Mouse (Mus musculus): ENCODE measurements around the gene Crtam. TPM values are rescaled to one million over a fixed set of nuclear protein-coding genes. Genes with fewer than 3 reads are reported as not detected.

The Crtam gene
- total and polyA plus RNA-seq, 2 experiments from 2014 or later = not detected

DNA sequence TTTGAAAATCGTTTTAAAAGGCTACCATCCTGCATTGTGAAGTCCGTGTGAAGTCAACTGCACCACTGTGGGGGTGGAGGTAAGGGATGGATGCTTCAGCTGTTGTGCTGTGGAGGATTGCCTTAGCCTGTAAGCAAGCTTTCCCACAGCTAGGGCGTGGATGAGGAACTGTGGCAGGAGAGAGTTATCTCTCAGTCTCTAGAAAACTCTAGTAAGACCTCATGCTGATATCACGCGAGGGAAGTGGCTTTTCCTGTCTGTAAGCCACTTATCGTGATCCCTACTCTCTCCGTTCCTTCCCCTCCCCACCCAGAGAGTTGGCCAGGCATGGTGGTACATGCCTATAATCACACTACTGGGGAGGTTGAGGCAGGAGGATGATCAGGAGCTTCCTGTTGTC, 44.9 kb upstream of the Crtam start:
- no peak for TF ChIP-seq CTCF (IDR thresholded peaks at IDR 0.05; ENCODE audit: low read depth)

DNA sequence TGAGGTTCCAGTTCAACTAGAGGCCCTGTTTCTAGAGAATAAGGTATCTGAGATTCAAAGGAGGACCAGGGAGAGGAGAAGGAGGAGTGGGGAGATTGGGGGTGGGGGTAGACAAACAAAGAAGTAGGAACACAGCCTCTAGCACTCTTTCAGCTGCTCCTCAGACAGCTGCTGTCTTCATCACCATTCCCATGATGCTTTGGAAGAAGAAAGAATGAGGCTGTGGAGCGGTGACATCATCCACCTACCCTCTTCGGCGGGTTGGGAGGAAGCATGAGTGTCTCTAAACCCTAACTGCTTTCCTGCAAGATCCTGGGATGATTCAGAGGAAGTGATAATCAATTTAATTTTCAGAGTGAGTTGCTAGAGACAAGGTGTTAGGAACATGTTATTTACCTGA, 44.4 kb upstream of the Crtam start:
- Histone ChIP-seq H3K4me2 (ENCODE audit: low read depth, low read length) (no peak overlapping the region), H3K27me3 (ENCODE audit: control insufficient read depth, insufficient read depth, low read length) (no peaks in the 10 kb centered on the region), H3K4me1 (ENCODE audit: control insufficient read depth, insufficient read depth) (peaks cover 16% of the 10 kb centered on the region; the same call in 1 of the 2 replicates), H3K4me3 (ENCODE audit: low read depth, low read length) (no peak overlapping the region), H3K9me3 (replicated peaks; ENCODE audit: control insufficient read depth, low read length) (no peaks in the 10 kb centered on the region), H3K9ac (replicated peaks; ENCODE audit: low read depth, low read length) (no peak overlapping the region), H3K27ac (ENCODE audit: low read depth) (no peak overlapping the region), H3K36me3 (replicated peaks; ENCODE audit: control insufficient read depth, insufficient read depth, low read length) (peaks cover 6% of the 10 kb centered on the region; the same call in 1 of the 2 replicates)
- WGBS = 65% methylated on average over 3 of the region's 3 CpGs
- TF ChIP-seq EP300 (IDR thresholded peaks at IDR 0.05; ENCODE audit: low read depth) (no peak), CTCF (IDR thresholded peaks at IDR 0.05; ENCODE audit: low read depth) (no peak)
- ATAC-seq (ENCODE audit: insufficient read depth, low read depth) (no peak), DNase-seq (ENCODE audit: low spot score) (no peak)

More for the DNA sequence above, 44.9 kb upstream of the Crtam start:
- ATAC-seq (ENCODE audit: insufficient read depth, low read depth) (no peak), DNase-seq (ENCODE audit: low spot score) (no peak)
- H3K4me3 ChIP-seq (ENCODE audit: low read depth, low read length) = no peak overlapping the region
- 56% methylated on average over 7 of the region's 7 CpGs for WGBS
- no peaks in the 10 kb centered on the region for H3K9me3 ChIP-seq (replicated peaks; ENCODE audit: control insufficient read depth, low read length)
- no peak overlapping the region for H3K27ac ChIP-seq (ENCODE audit: low read depth)
- peaks cover 6% of the 10 kb centered on the region; the same call in 1 of the 2 replicates for H3K36me3 ChIP-seq (replicated peaks; ENCODE audit: control insufficient read depth, insufficient read depth, low read length)
- no peak overlapping the region for H3K4me2 ChIP-seq (ENCODE audit: low read depth, low read length)
- peaks cover 16% of the 10 kb centered on the region; the same call in 1 of the 2 replicates for H3K4me1 ChIP-seq (ENCODE audit: control insufficient read depth, insufficient read depth)
- H3K27me3 ChIP-seq (ENCODE audit: control insufficient read depth, insufficient read depth, low read length) = no peaks in the 10 kb centered on the region
- H3K9ac ChIP-seq (replicated peaks; ENCODE audit: low read depth, low read length) = no peak overlapping the region

DNA sequence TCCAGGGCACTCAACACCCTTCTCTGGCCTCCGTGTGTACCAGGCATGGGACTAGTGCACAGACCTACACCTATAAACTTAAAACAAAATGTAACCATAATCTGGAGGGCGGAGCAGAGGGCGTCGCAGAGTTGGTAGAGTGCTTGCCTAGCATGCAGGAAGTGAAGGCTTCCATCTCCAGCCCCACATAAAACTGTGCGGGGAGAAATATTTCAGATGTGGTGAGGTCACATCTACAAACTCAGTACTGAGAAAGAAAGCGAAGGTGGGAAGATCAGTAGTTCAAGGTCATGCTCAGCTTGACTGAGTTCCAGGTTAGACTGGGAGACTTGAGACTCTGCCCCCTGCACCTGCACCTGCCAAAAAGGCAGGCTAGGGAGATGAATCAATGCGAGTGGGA, 43.8 kb upstream of the Crtam start:
- TF ChIP-seq EP300 (IDR thresholded peaks at IDR 0.05; ENCODE audit: low read depth) = no peak
- no peak for TF ChIP-seq CTCF (IDR thresholded peaks at IDR 0.05; ENCODE audit: low read depth)
- H3K27ac ChIP-seq (ENCODE audit: low read depth) = no peak overlapping the region

DNA sequence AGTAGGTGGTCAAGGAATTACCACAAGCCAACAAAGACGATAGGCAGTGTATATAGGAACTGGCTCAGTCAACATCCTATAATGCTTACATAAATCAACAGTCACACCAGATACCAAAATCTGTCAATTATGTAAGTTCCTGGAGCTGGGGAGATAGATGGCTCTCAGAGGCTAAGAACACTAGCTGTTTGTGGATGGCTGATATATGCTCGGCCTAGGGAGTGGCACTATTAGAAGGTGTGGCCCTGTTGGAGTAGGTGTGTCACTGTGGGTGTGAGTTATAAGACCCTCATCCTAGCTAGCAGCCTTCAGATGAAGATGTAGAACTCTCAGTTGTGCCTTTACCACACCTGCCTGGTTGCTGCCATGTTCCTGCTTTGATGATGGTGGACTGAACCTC, 43.2 kb upstream of the Crtam start:
- 92% methylated on average over 2 of the region's 2 CpGs for WGBS
- Histone ChIP-seq H3K4me3 (ENCODE audit: low read depth, low read length) (no peak overlapping the region), H3K4me1 (ENCODE audit: control insufficient read depth, insufficient read depth) (peaks cover 16% of the 10 kb centered on the region; the same call in 1 of the 2 replicates), H3K27ac (ENCODE audit: low read depth) (no peak overlapping the region), H3K9me3 (replicated peaks; ENCODE audit: control insufficient read depth, low read length) (no peaks in the 10 kb centered on the region), H3K4me2 (ENCODE audit: low read depth, low read length) (no peak overlapping the region), H3K27me3 (ENCODE audit: control insufficient read depth, insufficient read depth, low read length) (no peaks in the 10 kb centered on the region), H3K9ac (replicated peaks; ENCODE audit: low read depth, low read length) (no peak overlapping the region), H3K36me3 (replicated peaks; ENCODE audit: control insufficient read depth, insufficient read depth, low read length) (peaks cover 11% of the 10 kb centered on the region)
- DNase-seq (ENCODE audit: low spot score) (no peak), ATAC-seq (ENCODE audit: insufficient read depth, low read depth) (no peak)
- TF ChIP-seq EP300 (IDR thresholded peaks at IDR 0.05; ENCODE audit: low read depth) (no peak), CTCF (IDR thresholded peaks at IDR 0.05; ENCODE audit: low read depth) (no peak)

More for the DNA sequence above, 43.8 kb upstream of the Crtam start:
- DNase-seq (ENCODE audit: low spot score) (no peak), ATAC-seq (ENCODE audit: insufficient read depth, low read depth) (no peak)
- no peaks in the 10 kb centered on the region for H3K27me3 ChIP-seq (ENCODE audit: control insufficient read depth, insufficient read depth, low read length)
- no peaks in the 10 kb centered on the region for H3K9me3 ChIP-seq (replicated peaks; ENCODE audit: control insufficient read depth, low read length)
- 91% methylated on average over 7 of the region's 7 CpGs for WGBS
- H3K36me3 ChIP-seq (replicated peaks; ENCODE audit: control insufficient read depth, insufficient read depth, low read length) = peaks cover 6% of the 10 kb centered on the region; the same call in 1 of the 2 replicates
- H3K9ac ChIP-seq (replicated peaks; ENCODE audit: low read depth, low read length) = no peak overlapping the region
- H3K4me1 ChIP-seq (ENCODE audit: control insufficient read depth, insufficient read depth) = peaks cover 16% of the 10 kb centered on the region; the same call in 1 of the 2 replicates
- no peak overlapping the region for H3K4me3 ChIP-seq (ENCODE audit: low read depth, low read length)
- no peak overlapping the region for H3K4me2 ChIP-seq (ENCODE audit: low read depth, low read length)

DNA sequence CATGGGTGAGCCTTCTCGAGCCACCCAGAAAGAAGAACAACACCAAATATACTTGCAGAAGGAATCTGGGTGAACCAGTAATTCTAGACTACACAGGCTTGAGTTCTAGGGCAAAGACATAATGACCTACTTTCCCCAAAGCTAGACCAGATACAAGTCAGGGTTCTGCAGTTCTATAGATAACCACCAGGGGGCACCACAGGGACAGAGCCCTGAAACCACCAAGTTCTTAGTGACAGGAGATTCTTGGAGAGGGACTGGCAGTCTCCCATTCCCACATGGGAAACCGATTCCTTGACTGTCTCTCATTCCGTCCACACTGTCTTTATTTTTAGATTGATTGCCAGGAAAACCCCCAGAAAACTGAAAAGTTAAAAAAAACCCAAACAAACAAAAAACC, 40.2 kb upstream of the Crtam start:
- Histone ChIP-seq H3K4me2 (ENCODE audit: low read depth, low read length) (no peak overlapping the region), H3K4me1 (ENCODE audit: control insufficient read depth, insufficient read depth) (no peaks in the 10 kb centered on the region; the same call in 1 of the 2 replicates), H3K36me3 (replicated peaks; ENCODE audit: control insufficient read depth, insufficient read depth, low read length) (peaks cover 15% of the 10 kb centered on the region), H3K27ac (ENCODE audit: low read depth) (no peak overlapping the region), H3K27me3 (ENCODE audit: control insufficient read depth, insufficient read depth, low read length) (no peaks in the 10 kb centered on the region), H3K9me3 (replicated peaks; ENCODE audit: control insufficient read depth, low read length) (no peaks in the 10 kb centered on the region), H3K9ac (replicated peaks; ENCODE audit: low read depth, low read length) (no peak overlapping the region), H3K4me3 (ENCODE audit: low read depth, low read length) (no peak overlapping the region)
- DNase-seq (ENCODE audit: low spot score) = peak; percentile 80
- no peak for ATAC-seq (ENCODE audit: insufficient read depth, low read depth)
- WGBS = 12% methylated on average over 3 of the region's 3 CpGs
- TF ChIP-seq EP300 (IDR thresholded peaks at IDR 0.05; ENCODE audit: low read depth) (no peak), CTCF (IDR thresholded peaks at IDR 0.05; ENCODE audit: low read depth) (peak; percentile 94)

DNA sequence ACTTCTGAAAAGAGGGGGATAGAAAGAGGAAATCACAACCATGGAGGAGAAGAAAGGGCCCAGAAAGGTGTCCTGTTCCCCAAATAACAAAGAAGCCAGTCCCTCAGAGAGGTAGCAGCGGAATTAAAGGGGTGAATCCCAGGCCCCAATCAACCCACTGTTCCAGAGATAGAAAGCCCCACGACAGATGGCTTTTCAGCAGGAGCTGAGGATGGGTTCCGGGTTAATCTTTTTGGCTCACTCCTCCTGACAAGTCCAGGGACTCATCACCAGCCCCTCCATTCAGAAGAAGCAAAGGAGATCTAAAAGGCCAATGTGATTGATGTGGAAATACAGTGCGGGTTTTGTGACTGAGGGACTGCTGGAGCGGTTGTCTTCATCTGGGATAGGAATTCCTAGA, 39.2 kb upstream of the Crtam start:
- no peaks in the 10 kb centered on the region; the same call in 1 of the 2 replicates for H3K4me1 ChIP-seq (ENCODE audit: control insufficient read depth, insufficient read depth)

More for the DNA sequence above, 39.2 kb upstream of the Crtam start:
- ATAC-seq (ENCODE audit: insufficient read depth, low read depth) (no peak), DNase-seq (ENCODE audit: low spot score) (no peak)
- Histone ChIP-seq H3K27me3 (ENCODE audit: control insufficient read depth, insufficient read depth, low read length) (no peaks in the 10 kb centered on the region), H3K9ac (replicated peaks; ENCODE audit: low read depth, low read length) (no peak overlapping the region), H3K4me3 (ENCODE audit: low read depth, low read length) (no peak overlapping the region), H3K27ac (ENCODE audit: low read depth) (no peak overlapping the region), H3K36me3 (replicated peaks; ENCODE audit: control insufficient read depth, insufficient read depth, low read length) (peaks cover 15% of the 10 kb centered on the region; the same call in 1 of the 2 replicates), H3K4me2 (ENCODE audit: low read depth, low read length) (no peak overlapping the region), H3K9me3 (replicated peaks; ENCODE audit: control insufficient read depth, low read length) (no peaks in the 10 kb centered on the region)
- TF ChIP-seq CTCF (IDR thresholded peaks at IDR 0.05; ENCODE audit: low read depth) (no peak), EP300 (IDR thresholded peaks at IDR 0.05; ENCODE audit: low read depth) (no peak)
- 78% methylated on average over 5 of the region's 5 CpGs for WGBS
